Mouse (Mus musculus) erythroblast, embryonic 14.5 days (primary cell): Measurements from ENCODE around the gene Kcnk10.

ENCODE experiments used
- GATA1 ChIP-seq: IDR thresholded peaks from 2 replicates; pipeline ENCODE4 v1.6.1; 2012; ENCODE audit warnings: low read length, inconsistent platforms, mixed read lengths
- TAL1 ChIP-seq: IDR thresholded peaks from 3 replicates; pipeline ENCODE4 v1.6.1; 2012; ENCODE audit warnings: low read length, inconsistent platforms, mixed read lengths

DNA sequence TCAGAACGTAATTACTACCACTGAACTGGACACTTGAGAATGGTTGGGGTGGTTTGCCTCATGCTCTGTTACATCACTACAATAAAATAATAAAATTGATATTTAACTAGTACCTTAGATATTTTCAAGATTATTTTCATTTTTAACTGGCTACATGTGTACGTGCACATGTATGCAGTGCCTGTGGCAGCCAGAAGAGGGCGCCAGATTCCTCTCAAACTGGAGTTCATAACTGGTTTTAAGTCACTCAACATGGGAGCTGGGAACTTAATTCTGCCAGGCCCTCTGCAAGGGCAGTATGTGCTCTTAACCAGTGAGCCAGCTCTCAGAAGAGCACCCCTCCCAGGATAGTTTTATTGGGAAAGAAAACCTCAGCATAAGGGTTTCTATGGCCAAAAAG is 118.2 kb downstream of the Kcnk10 start:
- no peak for TF ChIP-seq TAL1
- TF ChIP-seq GATA1, result no peak
